Comparison of ENCODE assay signal across 20 mouse cellular contexts in genomic region chr13:56615223-56615622, GRCm38 (mm10). TPM values are rescaled to one million over a fixed set of nuclear protein-coding genes. Genes with fewer than 3 reads are reported as not detected.
DNase-seq lines count a peak whose midpoint lies in the region; ATAC-seq and TF ChIP-seq lines count a peak whose summit lies in the region.
"Had no signal": no experiment of that assay in that cellular context is flagged by ENCODE, and none has a peak within 500 bp of the region (broad histone marks: within the 10 kb centered on the region; RNA-seq: fewer than 3 reads in every experiment).

No protein-coding gene starts in this region.

- peak overlapping the region; percentile 39; the same call in 1 of the 2 replicates for H3K27ac ChIP-seq in embryonic facial prominence, embryonic 13.5 days
- no peak overlapping the region for H3K27ac ChIP-seq in embryonic facial prominence, embryonic 10.5 days (replicated peaks)
- H3K27ac ChIP-seq in layer of hippocampus, adult 2 months: 0 out of 2 replicates have a peak overlapping the region, but pooled peaks have one; percentile 7
- H3K27ac ChIP-seq: embryonic facial prominence, embryonic 12.5 days; heart, embryonic 15.5 days; hindbrain, embryonic 14.5 days; kidney, postnatal 0 days; neural tube, embryonic 15.5 days had no signal

- DNase-seq in embryonic facial prominence, embryonic 10.5 days (ENCODE audit: low spot score): no peak
- no peak for DNase-seq in layer of hippocampus, adult 2 months (ENCODE audit: low spot score in 2 of 2)
- no peak for DNase-seq in layer of hippocampus, postnatal 36 days
- DNase-seq in spleen, postnatal 36 days (ENCODE audit: low spot score in 2 of 2): peak; percentile 29 to 32
- no peak for DNase-seq in spleen, adult 12 weeks (ENCODE audit: low spot score)
- no peak for DNase-seq in thymus, postnatal 14 days
- DNase-seq: gastrocnemius, postnatal 36 days; heart, postnatal 36 days; kidney, adult 18-20 months; lung, adult 18-20 months; thymus, postnatal 25 days had no signal

- no peaks in the 10 kb centered on the region for H3K27me3 ChIP-seq in embryonic facial prominence, embryonic 13.5 days
- peaks cover 17% of the 10 kb centered on the region for H3K27me3 ChIP-seq in embryonic facial prominence, embryonic 10.5 days (replicated peaks; ENCODE audit: low read depth, poor library complexity, severe bottlenecking)
- H3K27me3 ChIP-seq: embryonic facial prominence, embryonic 12.5 days had no signal

- no peaks in the 10 kb centered on the region for H3K9me3 ChIP-seq in embryonic facial prominence, embryonic 13.5 days
- no peaks in the 10 kb centered on the region for H3K9me3 ChIP-seq in embryonic facial prominence, embryonic 10.5 days
- H3K9me3 ChIP-seq: embryonic facial prominence, embryonic 12.5 days; heart, embryonic 15.5 days; neural tube, embryonic 15.5 days had no signal

- H3K4me1 ChIP-seq in embryonic facial prominence, embryonic 13.5 days: peaks cover 62% of the 10 kb centered on the region
- peaks cover 90% of the 10 kb centered on the region for H3K4me1 ChIP-seq in embryonic facial prominence, embryonic 10.5 days

- H3K36me3 ChIP-seq in embryonic facial prominence, embryonic 13.5 days: peaks cover 3% of the 10 kb centered on the region; the same call in 1 of the 2 replicates
- H3K36me3 ChIP-seq in embryonic facial prominence, embryonic 10.5 days (replicated peaks): peaks cover 54% of the 10 kb centered on the region
- H3K36me3 ChIP-seq: heart, embryonic 15.5 days; neural tube, embryonic 15.5 days had no signal

- no peak overlapping the region for H3K9ac ChIP-seq in embryonic facial prominence, embryonic 13.5 days
- H3K9ac ChIP-seq: embryonic facial prominence, embryonic 12.5 days; heart, embryonic 15.5 days; hindbrain, embryonic 14.5 days; neural tube, embryonic 15.5 days had no signal

- no peak overlapping the region for H3K4me3 ChIP-seq in embryonic facial prominence, embryonic 13.5 days
- no peak overlapping the region for H3K4me3 ChIP-seq in embryonic facial prominence, embryonic 10.5 days
- no peak overlapping the region for H3K4me3 ChIP-seq in layer of hippocampus, adult 2 months
- H3K4me3 ChIP-seq: embryonic facial prominence, embryonic 12.5 days; heart, embryonic 15.5 days; neural tube, embryonic 15.5 days had no signal

- no peak overlapping the region for H3K4me2 ChIP-seq in embryonic facial prominence, embryonic 13.5 days
- H3K4me2 ChIP-seq: embryonic facial prominence, embryonic 12.5 days; heart, embryonic 15.5 days; hindbrain, embryonic 14.5 days; midbrain, embryonic 11.5 days; neural tube, embryonic 15.5 days had no signal

- no peak for ATAC-seq in embryonic facial prominence, embryonic 13.5 days (ENCODE audit: insufficient number of reproducible peaks, insufficient read depth, low FRiP score, low TSS enrichment, low read depth)
- ATAC-seq: forebrain, embryonic 16.5 days; inflammation-experienced regulatory T-cells, adult 6 months had no signal

- TF ChIP-seq CTCF in layer of hippocampus, adult 2 months (conservative IDR thresholded peaks at IDR 0.05): no peak

- WGBS in embryonic facial prominence, embryonic 13.5 days: 61% methylated on average over 10 of the region's 10 CpGs
- WGBS in embryonic facial prominence, embryonic 10.5 days: 76% methylated on average over 10 of the region's 10 CpGs

RNA-seq across cellular contexts. Expression of gene Tgfbi, which starts 5.9 kb away (rescaled TPM):
- polyA plus RNA-seq in embryonic facial prominence, embryonic 13.5 days (2015; fragmentation: Nextera tagmentation; extraction: Ambion mirVana): 68.8 TPM in 2 replicates
- 50.1 and 65.4 TPM in 2 replicates for polyA plus RNA-seq in embryonic facial prominence, embryonic 10.5 days (2016; fragmentation: Nextera tagmentation; extraction: Ambion mirVana)
- 1 to 10 TPM; 3.1 to 3.8 TPM for total RNA-seq in layer of hippocampus, adult 2 months (2021)
- 1 to 10 TPM; 2.8 to 3.4 TPM for total RNA-seq in layer of hippocampus, postnatal 36 days (2021)

Comparison
In these comparisons a context has a peak if more than half of its experiments do, and no peak if none do; other contexts are left out.
1. DNase-seq: peak in spleen, postnatal 36 days (2 of 2); none in embryonic facial prominence, embryonic 10.5 days (single experiment), layer of hippocampus, adult 2 months (0 of 2), layer of hippocampus, postnatal 36 days (0 of 2), spleen, adult 12 weeks (single experiment) and thymus, postnatal 14 days (single experiment).